Mouse (Mus musculus) small intestine, adult 2 months (tissue): ENCODE measurements at regions not wholly inside any gene's neighbourhood (a gene's known extent, or its start where the extent isn't known, plus 50 kb on each side); places are given as distances from the start of the nearest gene placed in this dataset.

Experiments
- H3K27ac ChIP-seq: fragments of 200-500 bp; 2 replicates; pipeline ENCODE4 v1.5.1; 2012; ENCODE audit warnings: low read depth, low read length, control low read depth, inconsistent platforms; ENCODE audit not compliant: insufficient read depth
- H3K27me3 ChIP-seq: fragments of 200-500 bp; 2 replicates; pipeline ENCODE4 v1.6.1; 2012; ENCODE audit warnings: mild to moderate bottlenecking, moderate library complexity, low read length, inconsistent platforms; ENCODE audit not compliant: control insufficient read depth, insufficient read depth
- H3K36me3 ChIP-seq: fragments of 200-500 bp; 2 replicates; pipeline ENCODE4 v1.6.1; 2012; ENCODE audit warnings: mild to moderate bottlenecking, low read length, control low read depth, inconsistent platforms; ENCODE audit not compliant: control insufficient read depth, insufficient read depth
- H3K4me1 ChIP-seq: fragments of 200-500 bp; 2 replicates; pipeline ENCODE4 v1.6.1; 2012; ENCODE audit warnings: low read length, inconsistent platforms, mixed read lengths; ENCODE audit not compliant: control insufficient read depth, insufficient read depth, insufficient read length
- H3K4me3 ChIP-seq: fragments of 200-500 bp; 2 replicates; pipeline ENCODE4 v1.5.1; 2012; ENCODE audit warnings: low read depth, mild to moderate bottlenecking, control low read depth, inconsistent platforms, low read length, moderate library complexity
- CTCF ChIP-seq: fragments of 200-500 bp; IDR thresholded peaks from 2 replicates; pipeline ENCODE4 v1.5.1; 2012; ENCODE audit warnings: low read depth, mild to moderate bottlenecking, control low read depth, inconsistent platforms, low read length, moderate library complexity, mixed read lengths; ENCODE audit not compliant: insufficient replicate concordance, insufficient read length; ENCODE audit errors: extremely low read depth
- POLR2A ChIP-seq: fragments of 200-500 bp; IDR thresholded peaks from 2 replicates; pipeline ENCODE4 v1.6.1; 2012; ENCODE audit warnings: low read depth, mild to moderate bottlenecking, control low read depth, inconsistent platforms, low read length, moderate library complexity
- WGBS: fragments of 180-500 bp; shearing (Covaris S2); methylation state at CpG from one replicate; pipeline ENCODE4 v1.1.7; 2018; 5-methylcytosine and 5-hydroxymethylcytosine counted together

DNA sequence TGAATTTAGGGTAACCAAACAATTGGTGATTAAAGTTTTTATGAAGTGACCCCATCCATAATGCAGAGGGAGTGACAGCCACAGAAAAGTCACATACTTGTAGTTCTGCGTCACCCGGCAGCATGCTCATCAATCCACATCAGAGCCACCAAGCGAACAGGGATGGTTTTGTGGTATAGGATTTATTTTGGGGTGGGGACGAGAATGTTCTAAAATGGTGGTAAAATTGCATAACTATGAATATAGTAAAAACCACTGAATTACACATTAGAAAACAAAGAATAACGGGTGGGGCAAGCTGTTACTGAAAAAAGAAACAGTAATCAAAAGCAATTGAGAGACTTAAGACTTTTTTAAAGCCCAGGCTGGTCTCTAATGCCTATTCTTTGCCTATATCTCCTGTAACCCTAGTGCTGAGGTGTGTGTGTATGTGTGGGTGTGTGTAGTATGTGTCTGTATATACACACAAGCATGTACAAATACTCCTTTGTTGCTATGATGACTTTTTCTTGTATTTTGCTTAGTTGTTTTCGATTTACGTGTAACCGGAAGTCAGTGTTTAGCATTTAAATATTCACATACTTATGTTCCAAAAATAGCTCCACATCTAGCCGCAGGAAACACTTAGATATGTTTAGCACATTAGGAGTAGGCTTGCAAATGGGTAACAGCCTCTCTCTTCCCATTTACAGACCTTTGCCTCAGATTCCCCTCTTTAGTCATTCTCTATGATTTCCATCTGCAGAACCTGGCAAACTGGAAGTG is 57.4 kb upstream of the Jak2 start:
- TF ChIP-seq POLR2A, result no peak
- Histone ChIP-seq H3K36me3 (no peaks in the 10 kb centered on the region), H3K4me1 (peaks cover 10% of the 10 kb centered on the region; the same call in 1 of the 2 replicates), H3K27me3 (no peaks in the 10 kb centered on the region), H3K4me3 (no peak overlapping the region), H3K27ac (no peak overlapping the region)
- WGBS, result 75% methylated on average over 9 of the region's 9 CpGs

DNA sequence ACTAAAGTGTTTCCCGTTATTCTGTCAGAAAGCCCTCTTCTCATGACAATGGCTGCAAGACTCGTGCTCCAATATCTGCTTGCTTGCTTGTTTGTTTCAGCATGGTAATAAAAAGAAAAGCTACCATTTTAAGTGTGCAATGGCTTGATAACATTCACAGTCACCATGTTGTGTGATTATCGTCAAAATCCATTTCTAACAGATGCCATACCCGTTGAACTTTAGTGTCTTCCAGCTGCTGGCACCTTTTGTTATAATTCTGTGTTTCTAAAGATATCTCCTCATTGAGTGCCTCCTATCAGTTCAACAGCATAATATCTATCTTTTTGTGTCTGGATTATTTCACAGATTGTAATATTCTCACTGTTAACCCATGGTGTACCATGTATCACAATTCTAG is 55.4 kb upstream of the Jak2 start:
- 89% methylated on average over 4 of the region's 4 CpGs for WGBS
- H3K4me1 ChIP-seq, result peaks cover 10% of the 10 kb centered on the region; the same call in 1 of the 2 replicates
- no peak overlapping the region for H3K27ac ChIP-seq
- no peaks in the 10 kb centered on the region for H3K36me3 ChIP-seq
- no peak for TF ChIP-seq CTCF
- no peak for TF ChIP-seq POLR2A
- H3K4me3 ChIP-seq, result no peak overlapping the region
- no peaks in the 10 kb centered on the region for H3K27me3 ChIP-seq

DNA sequence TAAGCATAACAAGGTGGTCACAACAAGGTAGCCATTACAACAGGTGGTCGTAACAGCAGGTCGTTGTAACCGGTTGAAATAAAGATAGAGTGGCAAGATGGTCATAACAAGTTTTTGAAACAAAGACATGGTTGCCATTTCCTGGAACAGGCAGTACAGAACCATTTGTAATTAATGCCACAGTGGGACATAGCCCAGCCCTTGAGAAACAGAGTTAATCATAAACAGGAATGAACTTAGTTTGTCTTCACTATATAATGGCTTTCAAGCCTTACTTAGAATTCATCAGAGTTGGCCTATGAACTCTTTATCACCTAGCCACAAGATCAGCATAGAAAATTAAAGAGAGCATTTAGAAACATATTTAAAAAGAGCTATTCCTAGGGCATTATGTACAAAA is 53.0 kb upstream of the Jak2 start:
- TF ChIP-seq CTCF (no peak), POLR2A (no peak)
- H3K4me3 ChIP-seq, result no peak overlapping the region
- H3K36me3 ChIP-seq, result no peaks in the 10 kb centered on the region
- no peaks in the 10 kb centered on the region for H3K27me3 ChIP-seq
- H3K4me1 ChIP-seq, result peaks cover 11% of the 10 kb centered on the region; the same call in 1 of the 2 replicates
- 38% methylated on average over 3 of the region's 3 CpGs for WGBS
- H3K27ac ChIP-seq, result peak overlapping the region; percentile 99

DNA sequence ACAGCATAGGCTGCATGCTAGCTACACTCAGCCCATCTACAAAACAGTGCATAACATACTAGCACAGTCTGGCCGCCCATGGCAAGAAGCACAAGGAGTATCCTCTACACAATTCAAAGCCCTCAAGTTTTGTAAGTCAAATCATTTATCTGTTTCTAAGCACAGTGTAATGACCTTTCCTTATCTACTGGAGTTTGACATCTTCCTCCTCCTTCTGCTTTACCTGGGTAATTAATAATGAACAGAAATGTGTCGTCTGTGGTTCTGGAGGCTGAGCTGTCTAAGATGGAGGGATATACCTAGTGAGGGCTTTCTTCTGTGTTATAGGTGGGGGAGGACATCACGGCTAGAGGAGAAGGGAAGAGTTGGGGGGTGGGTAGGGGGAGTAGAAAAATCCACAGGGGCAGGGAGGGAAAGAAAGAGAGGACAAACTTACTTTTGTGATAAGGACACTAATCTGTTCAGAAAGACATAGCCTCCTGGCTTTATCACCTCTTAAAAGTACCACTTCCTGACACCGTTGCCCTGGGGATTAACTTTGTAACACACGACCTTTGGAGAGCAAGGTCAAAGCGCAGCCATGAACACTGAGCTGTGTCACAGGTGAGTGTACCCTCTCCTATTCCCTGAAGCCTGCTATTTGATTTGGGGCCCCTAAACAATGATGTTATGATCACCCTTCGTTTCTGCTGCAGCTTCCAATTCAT is 52.4 kb upstream of the Jak2 start:
- no peak for TF ChIP-seq POLR2A
- TF ChIP-seq CTCF, result no peak
- WGBS, result 37% methylated on average over 7 of the region's 7 CpGs

DNA sequence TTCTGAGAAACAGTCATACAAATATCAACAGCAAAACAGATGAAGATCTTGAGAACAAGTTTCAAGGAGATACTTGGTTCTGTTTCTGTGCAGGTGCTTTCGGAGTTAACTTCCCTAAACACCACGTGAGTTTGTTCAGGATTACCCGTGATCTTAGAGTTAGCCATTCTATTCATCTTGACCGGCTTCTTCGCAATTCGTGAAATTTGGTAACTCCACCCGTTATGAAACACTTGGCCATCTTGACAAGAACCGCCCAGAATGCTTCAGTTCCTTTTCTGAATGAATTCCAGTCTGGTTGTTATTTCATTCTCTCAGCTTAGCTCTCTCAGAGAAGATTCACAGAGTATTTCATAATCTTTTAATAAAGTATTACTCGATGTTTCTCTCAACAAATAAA is 50.0 kb upstream of the Jak2 start:
- H3K4me1 ChIP-seq, result peaks cover 10% of the 10 kb centered on the region; the same call in 1 of the 2 replicates
- whole genome bisulfite sequencing, result 88% methylated on average over 9 of the region's 9 CpGs
- no peaks in the 10 kb centered on the region for H3K36me3 ChIP-seq
- H3K4me3 ChIP-seq, result no peak overlapping the region
- H3K27me3 ChIP-seq, result no peaks in the 10 kb centered on the region
- no peak overlapping the region for H3K27ac ChIP-seq
- TF ChIP-seq POLR2A (no peak), CTCF (no peak)

More for the DNA sequence above, 52.4 kb upstream of the Jak2 start:
- Histone ChIP-seq H3K4me3 (no peak overlapping the region), H3K27ac (peak overlapping the region; percentile 98), H3K4me1 (peaks cover 10% of the 10 kb centered on the region; the same call in 1 of the 2 replicates), H3K27me3 (no peaks in the 10 kb centered on the region), H3K36me3 (no peaks in the 10 kb centered on the region)
